Mouse (Mus musculus) large intestine, adult 2 months (tissue): ENCODE measurements around the gene Muc20. TPM values are rescaled to one million over a fixed set of nuclear protein-coding genes. Genes with fewer than 3 reads are reported as not detected.

Source experiments
- DNase-seq: peaks from one replicate; pipeline ENCODE4 v3.0.0-alpha.2; 2012; ENCODE audit warnings: low read depth, low spot score
- WGBS: fragments of 180-500 bp; shearing (Covaris S2); methylation state at CpG from one replicate; pipeline ENCODE4 v1.1.7; 2018; 5-methylcytosine and 5-hydroxymethylcytosine counted together
- polyA plus RNA-seq: library from polyadenylated mRNA; depleted of rRNA; stranded (reverse); fragments of >200 nt; gene quantifications from 2 replicates; pipeline ENCODE4 v1.2.3, GENCODE M21; 2012; rRNA removed

Muc20 gene
- polyA plus RNA-seq, 1 experiment, result not detected

DNA sequence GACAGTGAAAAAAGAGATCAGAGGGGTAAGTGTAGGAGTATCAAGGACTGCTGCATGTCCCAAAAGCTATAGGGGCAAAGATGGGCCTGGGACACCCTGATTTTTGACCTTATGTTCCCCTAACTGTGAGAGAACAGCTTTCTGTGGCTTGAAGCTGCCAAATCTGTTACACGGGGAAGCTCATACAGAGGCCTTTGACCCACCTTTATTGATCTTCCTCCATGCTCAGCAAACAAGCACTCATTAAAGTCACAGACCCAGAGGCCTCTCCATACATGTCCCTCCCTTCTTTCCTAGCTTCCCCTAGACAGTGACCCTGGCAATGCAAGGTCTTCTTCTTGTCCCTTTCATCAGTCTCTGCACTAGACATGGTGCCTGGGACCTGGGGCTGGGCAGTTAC lies 68.5 kb downstream of the Muc20 start:
- WGBS, result 26% methylated on average over 1 of the region's 1 CpGs
- DNase-seq, result no peak

DNA sequence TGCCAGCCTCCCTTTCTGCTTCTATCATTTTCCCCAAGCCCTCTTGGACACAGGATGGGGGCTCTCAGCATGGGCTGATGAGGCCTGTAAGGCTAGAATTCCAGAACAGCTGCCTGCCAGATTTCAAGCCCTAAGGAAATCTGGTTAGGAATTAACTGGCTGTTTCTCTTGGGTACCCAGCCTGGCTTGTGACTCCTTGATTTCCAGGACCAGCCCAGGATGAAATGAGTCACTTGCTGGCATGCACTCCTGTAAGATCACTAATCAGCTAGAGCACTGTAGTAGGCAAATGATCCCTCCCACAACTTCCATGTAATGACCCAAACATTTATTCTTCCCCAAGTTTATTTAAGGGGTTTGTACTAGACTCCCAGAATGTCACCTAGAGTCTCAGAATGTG lies 69.0 kb downstream of the Muc20 start:
- DNase-seq, result peak; percentile 76

Other genes starting within 250 kb of the Muc20 start
- gene Tfrc, start 188.5 kb downstream of the Muc20 start, polyA plus RNA-seq, result 21.1 and 22.8 TPM in 2 replicates
- 38.2 and 53.6 TPM in 2 replicates for gene Tnk2, start 153.6 kb downstream of the Muc20 start, polyA plus RNA-seq
- 26.7 and 51.7 TPM in 2 replicates for gene Muc4, start 61.5 kb downstream of the Muc20 start, polyA plus RNA-seq
- 1.6 and 2.7 TPM in 2 replicates for gene Smbd1, start 13.0 kb upstream of the Muc20 start, polyA plus RNA-seq
- gene Fyttd1, start 80.1 kb upstream of the Muc20 start, polyA plus RNA-seq, result 4.8 and 5.0 TPM in 2 replicates
- 21.7 and 28.2 TPM in 2 replicates for gene Rubcn, start 80.3 kb upstream of the Muc20 start, polyA plus RNA-seq
- gene Lrch3, start 116.7 kb upstream of the Muc20 start, polyA plus RNA-seq, result 9.1 and 18.5 TPM in 2 replicates